Mouse (Mus musculus) MEL (cell line): ENCODE measurements around the gene Bhlhe41. TPM values are rescaled to one million over a fixed set of nuclear protein-coding genes. Genes with fewer than 3 reads are reported as not detected.

Experiments used
- DNase-seq: peaks from one replicate; pipeline ENCODE4 v3.0.0; 2011; ENCODE audit warnings: low read depth, low spot score
- H3K27ac ChIP-seq: 2 replicates; pipeline ENCODE4 v1.5.1; 2012; ENCODE audit warnings: low read depth, mild to moderate bottlenecking, control low read depth, low read length, moderate library complexity; ENCODE audit not compliant: control insufficient read depth
- H3K27me3 ChIP-seq, 2 experiments: fragments of 150-350 bp in 1 of 2; sonication (generic) in 1 of 2; 2 replicates each; pipeline ENCODE4 v1.6.1; 2012; ENCODE audit warnings: low read length in 2 of 2, mild to moderate bottlenecking in 2 of 2, improper control_type of control experiment in 1 of 2, moderate library complexity in 1 of 2; ENCODE audit not compliant: insufficient read depth in 2 of 2, control insufficient read depth in 1 of 2
- H3K36me3 ChIP-seq, 2 experiments: 2 replicates each; pipeline ENCODE4 v1.6.1; 2012 to 2014; ENCODE audit warnings: low read length in 2 of 2, improper control_type of control experiment in 1 of 2, inconsistent platforms in 1 of 2, mild to moderate bottlenecking in 1 of 2; ENCODE audit not compliant: insufficient read depth in 2 of 2, control insufficient read depth in 1 of 2
- H3K4me1 ChIP-seq, 2 experiments: fragments of 150-350 bp in 1 of 2; sonication (generic) in 1 of 2; 2 replicates each; pipeline ENCODE4 v1.6.1; 2012; ENCODE audit warnings: low read length in 2 of 2, improper control_type of control experiment in 1 of 2, mild to moderate bottlenecking in 1 of 2; ENCODE audit not compliant: insufficient read depth in 2 of 2, control insufficient read depth in 1 of 2
- H3K4me3 ChIP-seq, 2 experiments: fragments of 150-350 bp in 1 of 2; sonication (generic) in 1 of 2; 2 replicates each; pipeline ENCODE4 v1.5.1; 2012; ENCODE audit warnings: low read depth in 2 of 2, low read length in 2 of 2, mild to moderate bottlenecking in 2 of 2, moderate library complexity in 2 of 2, control low read depth in 1 of 2, improper control_type of control experiment in 1 of 2; ENCODE audit not compliant: control insufficient read depth in 1 of 2, insufficient read depth in 1 of 2
- H3K79me2 ChIP-seq: 2 replicates; pipeline ENCODE4 v1.6.1; 2012; ENCODE audit warnings: mild to moderate bottlenecking, low read length, moderate library complexity; ENCODE audit not compliant: control insufficient read depth, poor library complexity, insufficient read depth
- H3K9ac ChIP-seq: 2 replicates; pipeline ENCODE4 v1.6.1; 2012; ENCODE audit warnings: low read depth, mild to moderate bottlenecking, control low read depth, low read length, moderate library complexity; ENCODE audit not compliant: control insufficient read depth, poor library complexity, severe bottlenecking
- H3K9me3 ChIP-seq: fragments of 150-350 bp; sonication (generic); replicated peaks from 2 replicates; pipeline ENCODE4 v1.6.1; 2012; ENCODE audit warnings: mild to moderate bottlenecking, low read length, improper control_type of control experiment, moderate library complexity; ENCODE audit not compliant: insufficient read depth
- BHLHE40 ChIP-seq: IDR thresholded peaks from 2 replicates; pipeline ENCODE4 v1.6.1; 2012; ENCODE audit warnings: low read depth, mild to moderate bottlenecking, inconsistent platforms, low read length, improper control_type of control experiment, borderline replicate concordance
- CHD1 ChIP-seq: IDR thresholded peaks from 2 replicates; pipeline ENCODE4 v1.6.1; 2012; ENCODE audit warnings: low read depth, mild to moderate bottlenecking, inconsistent platforms, low read length, improper control_type of control experiment
- CHD2 ChIP-seq: IDR thresholded peaks from 2 replicates; pipeline ENCODE4 v1.6.1; 2011; ENCODE audit warnings: low read length, improper control_type of control experiment
- ELF1 ChIP-seq: IDR thresholded peaks from 2 replicates; pipeline ENCODE4 v1.6.1; 2014; ENCODE audit warnings: low read depth, mild to moderate bottlenecking, inconsistent platforms, low read length, improper control_type of control experiment, moderate library complexity
- EP300 ChIP-seq, 2 experiments: IDR thresholded peaks; 2 replicates each; pipeline ENCODE4 v1.6.1; 2011; ENCODE audit warnings: improper control_type of control experiment in 2 of 2, low read length in 2 of 2, low read depth in 1 of 2, mild to moderate bottlenecking in 1 of 2
- HCFC1 ChIP-seq: IDR thresholded peaks from 2 replicates; pipeline ENCODE4 v1.6.1; 2012; ENCODE audit warnings: low read depth, mild to moderate bottlenecking, inconsistent platforms, low read length, improper control_type of control experiment, moderate library complexity
- KAT2A ChIP-seq: conservative IDR thresholded peaks from 2 replicates; pipeline ENCODE4 v1.6.1; 2012; ENCODE audit warnings: low read depth, low read length, improper control_type of control experiment, inconsistent platforms
- MAFK ChIP-seq: IDR thresholded peaks from 2 replicates; pipeline ENCODE4 v1.6.1; 2011; ENCODE audit warnings: low read depth, mild to moderate bottlenecking, low read length, improper control_type of control experiment, borderline replicate concordance
- MEF2A ChIP-seq: IDR thresholded peaks from 2 replicates; pipeline ENCODE4 v1.6.1; 2014; ENCODE audit warnings: low read depth, mild to moderate bottlenecking, inconsistent platforms, low read length, improper control_type of control experiment; ENCODE audit not compliant: poor library complexity, insufficient replicate concordance, severe bottlenecking; ENCODE audit errors: extremely low read depth
- MYC ChIP-seq: IDR thresholded peaks from 2 replicates; pipeline ENCODE4 v1.6.1; 2011; ENCODE audit warnings: low read depth, mild to moderate bottlenecking, low read length, improper control_type of control experiment, moderate library complexity
- RCOR1 ChIP-seq: IDR thresholded peaks from 2 replicates; pipeline ENCODE4 v1.6.1; 2012; ENCODE audit warnings: low read depth, mild to moderate bottlenecking, inconsistent platforms, low read length, improper control_type of control experiment
- TBP ChIP-seq: IDR thresholded peaks from 2 replicates; pipeline ENCODE4 v1.8.0; 2011; ENCODE audit warnings: low read depth, low read length, improper control_type of control experiment
- ZC3H11A ChIP-seq: IDR thresholded peaks from 2 replicates; pipeline ENCODE4 v1.6.1; 2012; ENCODE audit warnings: low read depth, mild to moderate bottlenecking, inconsistent platforms, low read length, improper control_type of control experiment
- polyA plus RNA-seq, 2 experiments: library from polyadenylated mRNA; stranded (reverse) in 1 of 2; unstranded in 1 of 2; fragments of >175 nt in 1 of 2; fragments of >200 nt in 1 of 2; gene quantifications; 2 replicates each; pipeline versions ENCODE4 v1.2.1 to v1.2.4; 2012; ENCODE audit warnings: low replicate concordance in 2 of 2, low read depth in 1 of 2; ENCODE audit not compliant: insufficient read length in 2 of 2, insufficient read depth in 1 of 2, missing spikeins in 1 of 2
- total RNA-seq: library from RNA; depleted of rRNA; stranded (reverse); fragments of 300-350 nt; gene quantifications from 2 replicates; pipeline ENCODE4 v1.2.3, GENCODE M21; 2012

The Bhlhe41 gene
- total and polyA plus RNA-seq, 3 experiments = not detected

- Histone ChIP-seq H3K9ac (no peak overlapping the region), H3K27ac (no peak overlapping the region), H3K4me1 (no peaks in the 10 kb centered on the region), H3K79me2 (no peaks in the 10 kb centered on the region), H3K9me3 (no peaks in the 10 kb centered on the region), H3K36me3 (no peaks in the 10 kb centered on the region), H3K4me3 (no peak overlapping the region)
- no peak for DNase-seq
- no peak for TF ChIP-seq TBP
- TF ChIP-seq, all 39 proteins: peak for 0
- H3K27me3 ChIP-seq = no peaks in the 10 kb centered on the region
These were observed 2.0 kb downstream of the Bhlhe41 start for GRCm38 (mm10) chr6:145863065-145863971.

GRCm38 (mm10) chr6:145862739-145863064 is 2.7 kb downstream of the Bhlhe41 start:
- H3K9me3 ChIP-seq = no peaks in the 10 kb centered on the region
- H3K4me1 ChIP-seq = no peaks in the 10 kb centered on the region
- no peaks in the 10 kb centered on the region for H3K27me3 ChIP-seq
- H3K79me2 ChIP-seq = no peaks in the 10 kb centered on the region
- TF ChIP-seq MAFK (no peak), MEF2A (no peak)
- DNase-seq = no peak
- H3K9ac ChIP-seq = no peak overlapping the region
- no peak overlapping the region for H3K27ac ChIP-seq
- no peaks in the 10 kb centered on the region for H3K36me3 ChIP-seq
- H3K4me3 ChIP-seq = no peak overlapping the region

- Histone ChIP-seq H3K9ac (no peak overlapping the region), H3K4me3 (no peak overlapping the region)
- no peak for TF ChIP-seq CHD1
- TF ChIP-seq MEF2A = no peak
- TF ChIP-seq TBP = no peak
- no peak for TF ChIP-seq ELF1
- no peak for TF ChIP-seq EP300 (IDR thresholded peaks at IDR 0.05; ENCODE audit: low read depth in 1 of 2, low read length in 2 of 2)
- no peak for TF ChIP-seq HCFC1
- no peak for TF ChIP-seq KAT2A
- no peak for TF ChIP-seq MYC
- TF ChIP-seq RCOR1 = no peak
- TF ChIP-seq CHD2 = no peak
- no peak for TF ChIP-seq ZC3H11A
- no peak for TF ChIP-seq BHLHE40
These were observed 3.0 kb downstream of the Bhlhe41 start for GRCm38 (mm10) chr6:145862321-145862720.

More at GRCm38 (mm10) chr6:145862321-145862720, 3.0 kb downstream of the Bhlhe41 start:
- H3K27ac ChIP-seq = no peak overlapping the region
- H3K79me2 ChIP-seq = no peaks in the 10 kb centered on the region
- no peaks in the 10 kb centered on the region for H3K9me3 ChIP-seq
- H3K27me3 ChIP-seq = no peaks in the 10 kb centered on the region
- H3K36me3 ChIP-seq = no peaks in the 10 kb centered on the region
- no peaks in the 10 kb centered on the region for H3K4me1 ChIP-seq
- DNase-seq = no peak
